Mouse (Mus musculus) cerebellum, adult 9-10 months (tissue): ENCODE measurements around the gene Otop2.
A peak's percentile ranks its signal among the peaks of the same experiment; 100 is the strongest.

ENCODE experiments used
- DNase-seq: peaks from one replicate; pipeline ENCODE4 v3.0.0; 2022

Otop2 gene

GRCm38 (mm10) chr11:115353375-115353774, 46.4 kb downstream of the Otop2 start:
- no peak for DNase-seq

GRCm38 (mm10) chr11:115354183-115354582, 47.2 kb downstream of the Otop2 start:
- DNase-seq, result peak; percentile 77

GRCm38 (mm10) chr11:115358468-115358867, 51.5 kb downstream of the Otop2 start:
- peak; percentile 90 for DNase-seq

- peak; percentile 38 for DNase-seq
Measured at GRCm38 (mm10) chr11:115359293-115359692, 52.3 kb downstream of the Otop2 start.

GRCm38 (mm10) chr11:115359726-115360125, 52.8 kb downstream of the Otop2 start:
- no peak for DNase-seq

- DNase-seq, result peak; percentile 53
Measured at GRCm38 (mm10) chr11:115364136-115364535, 57.2 kb downstream of the Otop2 start.

GRCm38 (mm10) chr11:115366039-115366705, 59.2 kb downstream of the Otop2 start:
- peak; percentile 70 for DNase-seq

GRCm38 (mm10) chr11:115366706-115367394, 59.9 kb downstream of the Otop2 start:
- DNase-seq, result peak; percentile 79

GRCm38 (mm10) chr11:115367395-115367944, 60.5 kb downstream of the Otop2 start, which contains the start of gene Hid1:
Gene Hid1, minus strand, starts transcription at chr11:115367756.
- peak; percentile 90 for DNase-seq

GRCm38 (mm10) chr11:115370368-115370767, 63.4 kb downstream of the Otop2 start:
- DNase-seq, result no peak

GRCm38 (mm10) chr11:115371354-115371753, 64.4 kb downstream of the Otop2 start:
- DNase-seq, result no peak

- no peak for DNase-seq
Measured at GRCm38 (mm10) chr11:115372015-115372414, 65.1 kb downstream of the Otop2 start.

GRCm38 (mm10) chr11:115372737-115373136, 65.8 kb downstream of the Otop2 start:
- DNase-seq, result no peak

GRCm38 (mm10) chr11:115373805-115374694, 67.1 kb downstream of the Otop2 start:
- peak; percentile 84 for DNase-seq

GRCm38 (mm10) chr11:115374695-115375425, 67.9 kb downstream of the Otop2 start:
- no peak for DNase-seq

- DNase-seq, result no peak
Measured at GRCm38 (mm10) chr11:115376722-115377121, 69.8 kb downstream of the Otop2 start.

- DNase-seq, result no peak
Measured at GRCm38 (mm10) chr11:115377254-115377653, 70.3 kb downstream of the Otop2 start.

- DNase-seq, result no peak
Measured at GRCm38 (mm10) chr11:115377854-115378253, 70.9 kb downstream of the Otop2 start.

- no peak for DNase-seq
Measured at GRCm38 (mm10) chr11:115381276-115381675, 74.3 kb downstream of the Otop2 start.
